Mouse (Mus musculus) small intestine, adult 2 months (tissue): Measurements from ENCODE around the gene Mfsd5. TPM values are rescaled to one million over a fixed set of nuclear protein-coding genes. Genes with fewer than 3 reads are reported as not detected.
A peak's percentile ranks its signal among the peaks of the same experiment; 100 is the strongest.

ENCODE experiments used
- H3K27ac ChIP-seq: fragments of 200-500 bp; 2 replicates; pipeline ENCODE4 v1.5.1; 2012; ENCODE audit warnings: low read depth, low read length, control low read depth, inconsistent platforms; ENCODE audit not compliant: insufficient read depth
- H3K27me3 ChIP-seq: fragments of 200-500 bp; 2 replicates; pipeline ENCODE4 v1.6.1; 2012; ENCODE audit warnings: mild to moderate bottlenecking, moderate library complexity, low read length, inconsistent platforms; ENCODE audit not compliant: control insufficient read depth, insufficient read depth
- H3K36me3 ChIP-seq: fragments of 200-500 bp; 2 replicates; pipeline ENCODE4 v1.6.1; 2012; ENCODE audit warnings: mild to moderate bottlenecking, low read length, control low read depth, inconsistent platforms; ENCODE audit not compliant: control insufficient read depth, insufficient read depth
- H3K4me1 ChIP-seq: fragments of 200-500 bp; 2 replicates; pipeline ENCODE4 v1.6.1; 2012; ENCODE audit warnings: low read length, inconsistent platforms, mixed read lengths; ENCODE audit not compliant: control insufficient read depth, insufficient read depth, insufficient read length
- H3K4me3 ChIP-seq: fragments of 200-500 bp; 2 replicates; pipeline ENCODE4 v1.5.1; 2012; ENCODE audit warnings: low read depth, mild to moderate bottlenecking, control low read depth, inconsistent platforms, low read length, moderate library complexity
- CTCF ChIP-seq: fragments of 200-500 bp; IDR thresholded peaks from 2 replicates; pipeline ENCODE4 v1.5.1; 2012; ENCODE audit warnings: low read depth, mild to moderate bottlenecking, control low read depth, inconsistent platforms, low read length, moderate library complexity, mixed read lengths; ENCODE audit not compliant: insufficient replicate concordance, insufficient read length; ENCODE audit errors: extremely low read depth
- POLR2A ChIP-seq: fragments of 200-500 bp; IDR thresholded peaks from 2 replicates; pipeline ENCODE4 v1.6.1; 2012; ENCODE audit warnings: low read depth, mild to moderate bottlenecking, control low read depth, inconsistent platforms, low read length, moderate library complexity
- WGBS: fragments of 180-500 bp; shearing (Covaris S2); methylation state at CpG from one replicate; pipeline ENCODE4 v1.1.7; 2018; 5-methylcytosine and 5-hydroxymethylcytosine counted together
- polyA plus RNA-seq: library from polyadenylated mRNA; depleted of rRNA; stranded (reverse); fragments of >200 nt; gene quantifications from 2 replicates; pipeline ENCODE4 v1.2.3, GENCODE M21; 2012

Gene Mfsd5
- polyA plus RNA-seq, 1 experiment: 67.0 TPM

GRCm38 (mm10) chr15:102257202-102258075, 21.8 kb upstream of the Mfsd5 start, which contains the start of gene Rarg:
Gene Rarg (minus strand): TSS chr15:102257517.
- TF ChIP-seq CTCF: no peak
- no peak for TF ChIP-seq POLR2A
- 2% methylated on average over 44 of the region's 46 CpGs for WGBS
- peak within 1 kb of the TSS; percentile 39 for H3K27ac ChIP-seq

GRCm38 (mm10) chr15:102258076-102258470, 21.2 kb upstream of the Mfsd5 start:
- Histone ChIP-seq H3K4me3 (peak overlapping the region; percentile 57), H3K4me1 (peaks cover 3% of the 10 kb centered on the region), H3K36me3 (no peaks in the 10 kb centered on the region), H3K27ac (peak overlapping the region; percentile 39; the same call in 1 of the 2 replicates), H3K27me3 (peaks cover 14% of the 10 kb centered on the region)
- WGBS: 27% methylated on average over 12 of the region's 12 CpGs
- TF ChIP-seq CTCF (no peak), POLR2A (no peak)

More at GRCm38 (mm10) chr15:102257202-102258075, 21.8 kb upstream of the Mfsd5 start, which contains the start of gene Rarg:
- peaks cover 14% of the 10 kb centered on the region for H3K27me3 ChIP-seq
- peaks cover 3% of the 10 kb centered on the region for H3K4me1 ChIP-seq
- H3K36me3 ChIP-seq: no peaks in the 10 kb centered on the region
- peak within 1 kb of the TSS; percentile 70 for H3K4me3 ChIP-seq

GRCm38 (mm10) chr15:102258581-102259253, 20.5 kb upstream of the Mfsd5 start:
- TF ChIP-seq POLR2A: no peak
- no peak for TF ChIP-seq CTCF
- no peaks in the 10 kb centered on the region for H3K36me3 ChIP-seq
- H3K27ac ChIP-seq: no peak overlapping the region
- WGBS: 66% methylated on average over 11 of the region's 11 CpGs
- H3K4me1 ChIP-seq: peaks cover 3% of the 10 kb centered on the region
- H3K27me3 ChIP-seq: peaks cover 18% of the 10 kb centered on the region
- no peak overlapping the region for H3K4me3 ChIP-seq

GRCm38 (mm10) chr15:102262582-102262981, 16.7 kb upstream of the Mfsd5 start:
- Histone ChIP-seq H3K27ac (no peak overlapping the region), H3K4me1 (peaks cover 2% of the 10 kb centered on the region), H3K4me3 (no peak overlapping the region), H3K36me3 (no peaks in the 10 kb centered on the region), H3K27me3 (peaks cover 6% of the 10 kb centered on the region)
- WGBS: 35% methylated on average over 7 of the region's 7 CpGs
- TF ChIP-seq POLR2A (no peak), CTCF (no peak)

GRCm38 (mm10) chr15:102263037-102263436, 16.2 kb upstream of the Mfsd5 start:
- Histone ChIP-seq H3K4me3 (no peak overlapping the region), H3K4me1 (no peaks in the 10 kb centered on the region), H3K27me3 (peaks cover 4% of the 10 kb centered on the region; the same call in 1 of the 2 replicates), H3K27ac (no peak overlapping the region), H3K36me3 (no peaks in the 10 kb centered on the region)
- 67% methylated on average over 2 of the region's 2 CpGs for WGBS
- TF ChIP-seq POLR2A (no peak), CTCF (no peak)

GRCm38 (mm10) chr15:102265548-102265947, 13.7 kb upstream of the Mfsd5 start:
- H3K4me3 ChIP-seq: no peak overlapping the region
- H3K36me3 ChIP-seq: no peaks in the 10 kb centered on the region
- peak; percentile 7; the same call in 1 of the 2 replicates for TF ChIP-seq CTCF
- TF ChIP-seq POLR2A: no peak
- peaks cover 13% of the 10 kb centered on the region; the same call in 1 of the 2 replicates for H3K27me3 ChIP-seq
- 90% methylated on average over 5 of the region's 5 CpGs for WGBS
- H3K4me1 ChIP-seq: no peaks in the 10 kb centered on the region
- H3K27ac ChIP-seq: no peak overlapping the region
